Comparison of ENCODE assay signal across 15 mouse cellular contexts in genomic region chr4:83058182-83058581, GRCm38 (mm10). TPM values are rescaled to one million over a fixed set of nuclear protein-coding genes. Genes with fewer than 3 reads are reported as not detected.
"Had no signal": no experiment of that assay in that cellular context is flagged by ENCODE, and none has a peak within 500 bp of the region (broad histone marks: within the 10 kb centered on the region; RNA-seq: fewer than 3 reads in every experiment).

No protein-coding gene starts in this region.

- H3K4me1 ChIP-seq: limb, embryonic 15.5 days; liver, embryonic 12.5 days; lung, embryonic 15.5 days; stomach, embryonic 15.5 days had no signal

- DNase-seq: kidney, adult 18-20 months; kidney, postnatal 10 days; kidney, postnatal 4 days; left cerebral cortex, postnatal 4 days; lung, postnatal 14 days; right cerebral cortex, postnatal 14 days; thymus, postnatal 36 days had no signal

- H3K36me3 ChIP-seq: limb, embryonic 15.5 days; liver, embryonic 12.5 days; lung, embryonic 15.5 days; stomach, embryonic 15.5 days had no signal

- H3K9ac ChIP-seq: limb, embryonic 15.5 days; liver, embryonic 12.5 days; lung, embryonic 15.5 days; stomach, embryonic 15.5 days had no signal

- H3K27me3 ChIP-seq: limb, embryonic 15.5 days; lung, embryonic 15.5 days; megakaryocyte, embryonic 14.5 days; stomach, embryonic 15.5 days had no signal

- ATAC-seq: liver, embryonic 12.5 days; midbrain, embryonic 16.5 days had no signal

- H3K27ac ChIP-seq: layer of hippocampus, adult 2 months; limb, embryonic 15.5 days; liver, embryonic 12.5 days; lung, embryonic 15.5 days; macrophage; stomach, embryonic 15.5 days had no signal

- H3K4me3 ChIP-seq: layer of hippocampus, adult 2 months; limb, embryonic 15.5 days; liver, embryonic 12.5 days; lung, embryonic 15.5 days; megakaryocyte, embryonic 14.5 days; stomach, embryonic 15.5 days had no signal

- H3K4me2 ChIP-seq: limb, embryonic 15.5 days; liver, embryonic 12.5 days; lung, embryonic 15.5 days; stomach, embryonic 15.5 days had no signal

- H3K9me3 ChIP-seq: limb, embryonic 15.5 days; liver, embryonic 12.5 days; lung, embryonic 15.5 days; stomach, embryonic 15.5 days had no signal

RNA-seq across cellular contexts. Expression of gene Frem1, which starts 6.0 kb away (rescaled TPM):
- polyA plus RNA-seq: macrophage had no signal
